Mouse (Mus musculus) C2C12 (cell line): ENCODE results near the gene Agxt.

Experiments
- CTCF ChIP-seq: IDR thresholded peaks from one replicate; pipeline ENCODE4 v1.5.1; 2011; ENCODE audit not compliant: control insufficient read depth, insufficient read depth, insufficient read length
- MAX ChIP-seq: IDR thresholded peaks from one replicate; pipeline ENCODE4 v1.6.1; 2011; ENCODE audit warnings: mild to moderate bottlenecking, control low read depth

DNA sequence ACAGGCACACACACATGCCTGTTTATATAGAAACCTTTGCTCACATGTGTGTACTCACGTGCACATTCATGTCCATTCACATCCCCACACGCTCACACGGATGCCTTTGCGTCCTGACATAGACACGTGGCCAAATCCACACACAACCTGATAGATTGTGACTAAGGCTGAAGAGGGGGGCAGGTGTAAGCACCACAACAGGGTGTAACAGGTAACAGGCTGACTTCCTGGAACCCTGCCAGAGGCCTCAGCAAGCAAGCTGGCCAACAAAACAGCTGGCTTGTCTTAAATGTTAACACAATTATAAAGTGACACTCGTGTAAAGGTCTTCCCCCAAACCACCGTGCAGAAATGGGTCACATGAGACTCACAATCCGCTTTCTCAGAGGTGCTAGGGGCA is 23.9 kb downstream of the Agxt start:
- TF ChIP-seq MAX (no peak), CTCF (no peak)
